Mouse (Mus musculus) liver, embryonic 12.5 days (tissue): Measurements from ENCODE around the gene Pclaf. TPM values are rescaled to one million over a fixed set of nuclear protein-coding genes. Genes with fewer than 3 reads are reported as not detected.

Experiments
- ATAC-seq: fragments of 200-750 bp; cut with Nextera tagmentation; 2 replicates; pipeline ENCODE4 v1.8.0; 2017; ENCODE audit warnings: moderate number of reproducible peaks, mild to moderate bottlenecking, moderate library complexity
- H3K27ac ChIP-seq: fragments of 300-500 bp; sonication (generic); 2 replicates; pipeline ENCODE4 v1.5.1; 2016; ENCODE audit warnings: mild to moderate bottlenecking
- H3K27me3 ChIP-seq: fragments of 300-500 bp; sonication (generic); replicated peaks from 2 replicates; pipeline ENCODE4 v1.6.1; 2016; ENCODE audit warnings: mild to moderate bottlenecking, moderate library complexity
- H3K36me3 ChIP-seq: fragments of 300-500 bp; sonication (generic); 2 replicates; pipeline ENCODE4 v1.6.1; 2016; ENCODE audit warnings: mild to moderate bottlenecking, moderate library complexity
- H3K4me1 ChIP-seq: fragments of 300-500 bp; sonication (generic); 2 replicates; pipeline ENCODE4 v1.6.1; 2016
- H3K4me2 ChIP-seq: fragments of 300-500 bp; sonication (generic); 2 replicates; pipeline ENCODE4 v1.6.1; 2016; ENCODE audit warnings: mild to moderate bottlenecking, moderate library complexity
- H3K4me3 ChIP-seq: fragments of 300-500 bp; sonication (generic); 2 replicates; pipeline ENCODE4 v1.5.1; 2016; ENCODE audit warnings: mild to moderate bottlenecking, moderate library complexity
- H3K9ac ChIP-seq: fragments of 300-500 bp; sonication (generic); 2 replicates; pipeline ENCODE4 v1.6.1; 2016; ENCODE audit warnings: mild to moderate bottlenecking, moderate library complexity
- H3K9me3 ChIP-seq: fragments of 300-500 bp; sonication (generic); replicated peaks from 2 replicates; pipeline ENCODE4 v1.6.1; 2016; ENCODE audit warnings: mild to moderate bottlenecking, moderate library complexity
- WGBS: fragments of 180-500 bp; shearing (Covaris S2); methylation state at CpG from one replicate; pipeline ENCODE4 v1.1.7; 2016; ENCODE audit not compliant: insufficient replicate concordance; 5-methylcytosine and 5-hydroxymethylcytosine counted together
- polyA plus RNA-seq: library from polyadenylated mRNA; unstranded; fragments of >200 nt; fragmentation: Nextera tagmentation; extraction: Ambion mirVana; gene quantifications from 2 replicates; pipeline ENCODE4 v1.2.1, GENCODE M21; 2016

The Pclaf gene
- polyA plus RNA-seq, result 126 TPM in 2 replicates

GRCm38 (mm10) chr9:65890143-65890628, at the start of gene Pclaf:
Gene Pclaf, plus strand, starts transcription at chr9:65890237.
- ATAC-seq, result peak; percentile 93

DNA sequence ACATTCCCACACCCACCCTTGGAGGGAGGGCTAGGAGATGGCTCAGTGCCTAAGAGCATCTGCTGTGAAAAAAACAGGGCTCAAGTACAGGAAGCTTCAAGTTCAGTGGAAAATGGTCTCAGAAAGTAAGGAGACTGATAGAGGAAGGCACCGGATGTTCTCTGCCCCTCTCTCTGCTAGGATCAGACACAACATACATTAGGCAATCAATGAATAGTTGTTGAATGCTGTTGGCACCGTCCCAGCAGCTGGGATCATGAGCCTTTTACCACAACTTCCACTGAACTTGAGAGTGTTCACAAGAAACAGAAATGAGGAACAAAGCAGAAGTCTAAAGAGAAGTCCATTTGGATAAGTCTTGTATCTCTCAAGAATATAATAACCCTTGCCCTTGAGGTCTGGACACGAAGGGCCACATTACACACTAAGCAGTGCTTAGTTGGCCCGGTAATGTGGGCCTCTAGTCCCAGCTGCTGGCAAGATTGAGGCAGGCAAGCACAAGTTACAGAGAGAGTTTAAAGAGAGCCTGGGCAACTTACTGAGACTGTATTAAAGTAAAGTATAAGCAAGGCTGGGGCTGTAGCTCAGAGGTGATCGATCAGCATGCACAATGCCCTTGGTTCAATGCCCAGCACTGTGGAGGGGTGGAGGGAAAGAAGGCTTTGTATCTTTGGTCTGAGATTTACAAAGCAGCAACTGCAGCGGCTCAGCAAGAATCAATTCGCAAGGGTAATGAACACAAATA, 45.4 kb upstream of the Pclaf start:
- Histone ChIP-seq H3K27ac (no peak overlapping the region), H3K27me3 (no peaks in the 10 kb centered on the region), H3K4me3 (no peak overlapping the region), H3K36me3 (peaks cover 30% of the 10 kb centered on the region), H3K4me1 (peaks cover 20% of the 10 kb centered on the region), H3K4me2 (no peak overlapping the region), H3K9me3 (no peaks in the 10 kb centered on the region), H3K9ac (no peak overlapping the region)
- ATAC-seq, result no peak
- WGBS, result 69% methylated on average over 7 of the region's 7 CpGs

More at GRCm38 (mm10) chr9:65890143-65890628, at the start of gene Pclaf:
- H3K9ac ChIP-seq, result peak within 1 kb of the TSS; percentile 84
- peak within 1 kb of the TSS; percentile 78 for H3K27ac ChIP-seq
- H3K4me3 ChIP-seq, result peak within 1 kb of the TSS; percentile 77
- peaks cover 21% of the 10 kb centered on the region for H3K4me1 ChIP-seq
- peak within 1 kb of the TSS; percentile 81 for H3K4me2 ChIP-seq
- WGBS, result under 1% methylated on average over 21 of the region's 21 CpGs
- H3K36me3 ChIP-seq, result peaks cover 29% of the 10 kb centered on the region
- H3K9me3 ChIP-seq, result no peaks in the 10 kb centered on the region
- H3K27me3 ChIP-seq, result no peaks in the 10 kb centered on the region

- Histone ChIP-seq H3K4me2 (no peak overlapping the region), H3K27ac (no peak overlapping the region), H3K9me3 (no peaks in the 10 kb centered on the region), H3K4me3 (no peak overlapping the region), H3K27me3 (no peaks in the 10 kb centered on the region), H3K4me1 (peaks cover 20% of the 10 kb centered on the region), H3K9ac (no peak overlapping the region), H3K36me3 (peaks cover 52% of the 10 kb centered on the region)
- ATAC-seq, result no peak
These were observed 41.9 kb upstream of the Pclaf start for GRCm38 (mm10) chr9:65848154-65848553.

GRCm38 (mm10) chr9:65850203-65850602, 39.8 kb upstream of the Pclaf start:
- no peaks in the 10 kb centered on the region for H3K27me3 ChIP-seq
- no peak overlapping the region for H3K9ac ChIP-seq
- H3K27ac ChIP-seq, result no peak overlapping the region
- no peak for ATAC-seq
- H3K9me3 ChIP-seq, result no peaks in the 10 kb centered on the region
- no peak overlapping the region for H3K4me2 ChIP-seq
- WGBS, result 19% methylated on average over 1 of the region's 1 CpGs
- no peak overlapping the region for H3K4me3 ChIP-seq
- peaks cover 20% of the 10 kb centered on the region for H3K4me1 ChIP-seq
- H3K36me3 ChIP-seq, result peaks cover 67% of the 10 kb centered on the region

GRCm38 (mm10) chr9:65859656-65860055, 30.4 kb upstream of the Pclaf start:
- 44% methylated on average over 1 of the region's 1 CpGs for WGBS
- peaks cover 63% of the 10 kb centered on the region for H3K36me3 ChIP-seq
- no peak overlapping the region for H3K27ac ChIP-seq
- no peak for ATAC-seq
- H3K9ac ChIP-seq, result no peak overlapping the region
- no peaks in the 10 kb centered on the region for H3K27me3 ChIP-seq
- no peaks in the 10 kb centered on the region for H3K4me1 ChIP-seq
- H3K4me2 ChIP-seq, result no peak overlapping the region
- H3K9me3 ChIP-seq, result no peaks in the 10 kb centered on the region
- no peak overlapping the region for H3K4me3 ChIP-seq

- WGBS, result under 1% methylated on average over 37 of the region's 37 CpGs
These were observed 5.3 kb upstream of the Pclaf start for GRCm38 (mm10) chr9:65884564-65885315.

DNA sequence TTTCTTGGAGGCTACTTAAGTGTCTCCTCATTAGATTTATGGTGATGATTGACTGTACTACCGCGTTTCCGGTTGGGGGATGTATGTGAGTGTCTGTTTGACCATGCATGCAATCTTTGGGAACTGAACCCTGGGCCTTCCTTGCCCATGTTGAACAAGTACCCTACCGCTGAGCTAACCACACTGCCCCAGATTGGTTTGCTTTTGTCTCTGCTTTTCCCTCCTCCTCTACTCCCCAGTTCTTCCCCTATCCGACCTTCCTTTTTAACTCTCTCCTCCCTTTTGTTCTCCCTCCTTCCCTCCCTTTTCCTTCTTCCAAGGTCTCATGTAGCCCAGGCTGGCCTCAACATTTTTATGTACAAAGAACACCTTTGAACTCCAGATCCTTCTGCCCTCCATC, 1.1 kb downstream of the Pclaf start:
- peaks cover 38% of the 10 kb centered on the region for H3K36me3 ChIP-seq
- H3K4me1 ChIP-seq, result peaks cover 15% of the 10 kb centered on the region
- peak overlapping the region; percentile 77 for H3K4me3 ChIP-seq
- H3K4me2 ChIP-seq, result peak overlapping the region; percentile 81
- peak overlapping the region; percentile 84 for H3K9ac ChIP-seq
- no peak for ATAC-seq
- H3K27me3 ChIP-seq, result no peaks in the 10 kb centered on the region
- no peaks in the 10 kb centered on the region for H3K9me3 ChIP-seq
- 7% methylated on average over 5 of the region's 5 CpGs for WGBS
- peak overlapping the region; percentile 78; the same call in 1 of the 2 replicates for H3K27ac ChIP-seq

More at GRCm38 (mm10) chr9:65884564-65885315, 5.3 kb upstream of the Pclaf start:
- ATAC-seq, result peak; percentile 98
- H3K36me3 ChIP-seq, result peaks cover 8% of the 10 kb centered on the region; the same call in 1 of the 2 replicates
- peak overlapping the region; percentile 80 for H3K4me3 ChIP-seq
- H3K27ac ChIP-seq, result peak overlapping the region; percentile 89
- H3K27me3 ChIP-seq, result no peaks in the 10 kb centered on the region
- peak overlapping the region; percentile 73 for H3K4me2 ChIP-seq
- H3K9me3 ChIP-seq, result no peaks in the 10 kb centered on the region
- peaks cover 17% of the 10 kb centered on the region for H3K4me1 ChIP-seq
- H3K9ac ChIP-seq, result peak overlapping the region; percentile 87

GRCm38 (mm10) chr9:65896977-65897376, 6.9 kb downstream of the Pclaf start:
- Histone ChIP-seq H3K9me3 (no peaks in the 10 kb centered on the region), H3K4me2 (no peak overlapping the region), H3K27ac (no peak overlapping the region), H3K4me3 (no peak overlapping the region), H3K9ac (no peak overlapping the region), H3K36me3 (peaks cover 89% of the 10 kb centered on the region), H3K4me1 (peaks cover 7% of the 10 kb centered on the region), H3K27me3 (no peaks in the 10 kb centered on the region)
- 77% methylated on average over 2 of the region's 2 CpGs for WGBS
- ATAC-seq, result no peak

DNA sequence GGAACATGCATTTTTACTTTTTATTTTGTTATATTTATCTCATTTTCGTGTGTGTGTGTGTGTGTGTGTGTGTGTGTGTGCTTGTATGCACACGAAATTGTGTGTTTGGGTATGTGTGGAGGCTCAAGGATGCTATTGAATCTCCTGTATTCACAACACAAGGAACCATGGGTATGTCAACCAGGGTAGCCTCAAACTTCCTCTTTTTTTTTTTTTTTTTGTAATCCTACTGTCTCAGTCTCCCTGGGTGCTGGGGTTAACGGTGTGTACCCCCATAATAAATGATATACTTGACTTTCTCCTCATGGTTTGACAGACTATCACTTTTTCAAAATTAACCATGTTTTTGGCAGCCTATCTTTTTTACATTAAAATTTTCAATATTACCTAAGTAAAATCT, 12.8 kb downstream of the Pclaf start:
- Histone ChIP-seq H3K4me3 (no peak overlapping the region), H3K4me1 (peaks cover 6% of the 10 kb centered on the region), H3K9ac (no peak overlapping the region), H3K27me3 (no peaks in the 10 kb centered on the region), H3K36me3 (peaks cover 76% of the 10 kb centered on the region), H3K27ac (no peak overlapping the region), H3K9me3 (no peaks in the 10 kb centered on the region), H3K4me2 (no peak overlapping the region)
- WGBS, result 65% methylated on average over 3 of the region's 3 CpGs
- no peak for ATAC-seq

DNA sequence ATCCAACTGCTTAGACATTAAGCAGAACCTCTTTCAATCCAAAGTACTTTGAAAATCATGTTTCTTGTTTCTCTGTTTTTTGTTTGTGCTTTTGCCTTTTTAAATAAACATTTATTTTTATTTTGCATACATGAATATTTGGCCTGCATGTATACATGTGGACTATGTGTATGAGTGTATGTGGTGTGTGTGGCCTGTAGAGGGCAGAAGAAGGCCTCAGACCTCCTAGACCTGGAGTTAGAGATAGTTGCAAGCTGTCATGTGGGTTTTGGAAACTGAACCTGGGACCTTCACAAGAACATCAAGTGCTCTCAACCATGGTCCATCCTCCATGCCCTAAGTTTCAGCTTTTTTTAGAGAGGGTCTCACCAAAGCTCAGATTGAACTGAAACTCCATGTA, 13.4 kb downstream of the Pclaf start:
- no peak overlapping the region for H3K4me3 ChIP-seq
- peaks cover 71% of the 10 kb centered on the region for H3K36me3 ChIP-seq
- no peak for ATAC-seq
- no peak overlapping the region for H3K9ac ChIP-seq
- H3K4me2 ChIP-seq, result no peak overlapping the region
- no peaks in the 10 kb centered on the region for H3K27me3 ChIP-seq
- H3K9me3 ChIP-seq, result no peaks in the 10 kb centered on the region
- H3K27ac ChIP-seq, result no peak overlapping the region
- peaks cover 8% of the 10 kb centered on the region for H3K4me1 ChIP-seq

DNA sequence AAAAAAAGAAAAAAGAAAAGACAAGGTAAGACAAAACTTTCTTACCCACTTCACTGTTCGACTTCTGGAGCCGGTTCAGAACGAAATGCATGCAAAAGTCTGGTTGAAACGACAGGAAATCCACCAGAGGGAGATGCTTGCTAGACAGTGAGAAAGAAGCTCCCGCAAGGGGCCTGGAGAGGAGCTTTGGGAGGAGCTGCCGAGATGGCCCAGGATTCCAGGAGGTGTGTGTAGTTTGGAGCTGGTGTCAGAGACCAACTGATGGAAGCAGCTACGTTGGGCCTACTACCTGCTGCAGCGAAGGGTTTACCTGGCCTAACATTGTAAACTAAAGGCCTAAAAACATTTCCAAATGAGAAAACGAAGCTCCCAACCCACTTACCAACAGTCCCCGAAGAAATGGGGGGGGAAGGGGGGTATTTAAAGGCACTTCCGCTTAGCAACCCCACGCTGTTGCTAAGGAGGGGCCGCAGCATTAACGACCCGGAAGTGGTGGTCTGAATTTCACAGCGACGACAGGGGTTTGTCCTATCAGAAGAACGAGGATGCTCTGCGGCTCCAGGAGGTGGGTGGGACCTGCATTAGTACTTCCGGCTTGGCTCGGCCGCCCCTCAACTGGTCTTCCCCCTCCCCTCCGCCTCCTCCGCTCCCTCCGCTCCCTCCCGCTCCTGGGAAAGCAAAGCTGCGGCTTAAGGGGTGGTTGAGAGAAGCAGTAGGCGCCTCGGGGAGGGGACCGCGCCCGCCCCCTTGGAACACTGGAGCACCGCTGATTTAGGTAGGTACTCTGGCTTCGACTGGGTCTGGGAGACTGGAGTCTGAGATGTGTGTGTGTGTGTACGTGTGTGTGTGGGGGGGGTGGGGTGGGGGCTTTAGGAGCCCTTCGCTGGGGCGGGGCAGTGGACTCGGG, 18.6 kb downstream of the Pclaf start, which contains the start of the genes Trip4 and Csnk1g1:
Gene Trip4 (minus strand): TSS at position 401 of the 907 bp plus-strand sequence.
Gene Csnk1g1 (plus strand): TSS at position 531 of the 907 bp plus-strand sequence.
- peak; percentile 96 for ATAC-seq
- under 1% methylated on average over 38 of the region's 38 CpGs for WGBS

More for the DNA sequence above, 18.6 kb downstream of the Pclaf start, which contains the start of the genes Trip4 and Csnk1g1:
- Histone ChIP-seq H3K27me3 (no peaks in the 10 kb centered on the region), H3K9me3 (no peaks in the 10 kb centered on the region), H3K9ac (peak within 1 kb of the TSS; percentile 89), H3K4me3 (peak within 1 kb of the TSS; percentile 91), H3K4me2 (peak within 1 kb of the TSS; percentile 86), H3K4me1 (peaks cover 28% of the 10 kb centered on the region), H3K36me3 (peaks cover 28% of the 10 kb centered on the region), H3K27ac (peak within 1 kb of the TSS; percentile 89)
